Mouse (Mus musculus): Measurements from ENCODE around the gene Vmn1r86. TPM values are rescaled to one million over a fixed set of nuclear protein-coding genes. Genes with fewer than 3 reads are reported as not detected.

The Vmn1r86 gene
- polyA plus RNA-seq, 1 experiment from 2014 or later, result not detected

- ATAC-seq (ENCODE audit: low FRiP score), result no peak
- Histone ChIP-seq H3K27me3 (no peaks in the 10 kb centered on the region), H3K36me3 (no peaks in the 10 kb centered on the region), H3K9ac (peak overlapping the region; percentile 63), H3K9me3 (replicated peaks) (no peaks in the 10 kb centered on the region), H3K27ac (peak overlapping the region; percentile 94), H3K4me3 (peak overlapping the region; percentile 55), H3K4me2 (replicated peaks) (peak overlapping the region; percentile 47), H3K4me1 (peaks cover 6% of the 10 kb centered on the region; the same call in 1 of the 2 replicates)
- WGBS, result 2% methylated on average over 15 of the region's 15 CpGs
Observed at GRCm38 (mm10) chr7:13053961-13054286, 65.8 kb downstream of the Vmn1r86 start.

- H3K27ac ChIP-seq, result 0 out of 2 replicates have a peak overlapping the region, but pooled peaks have one; percentile 94
- H3K4me3 ChIP-seq, result peak overlapping the region; percentile 55; the same call in 1 of the 2 replicates
- H3K36me3 ChIP-seq, result no peaks in the 10 kb centered on the region
- H3K9me3 ChIP-seq (replicated peaks), result no peaks in the 10 kb centered on the region
- H3K4me2 ChIP-seq (replicated peaks), result peak overlapping the region; percentile 47
- H3K4me1 ChIP-seq, result peaks cover 6% of the 10 kb centered on the region; the same call in 1 of the 2 replicates
- peak overlapping the region; percentile 63; the same call in 1 of the 2 replicates for H3K9ac ChIP-seq
- no peaks in the 10 kb centered on the region for H3K27me3 ChIP-seq
- ATAC-seq (ENCODE audit: low FRiP score), result no peak
- WGBS, result 89% methylated on average over 2 of the region's 2 CpGs
Observed at GRCm38 (mm10) chr7:13053501-13053900, 66.2 kb downstream of the Vmn1r86 start.

- Histone ChIP-seq H3K27me3 (no peaks in the 10 kb centered on the region), H3K9ac (no peak overlapping the region), H3K9me3 (replicated peaks) (no peaks in the 10 kb centered on the region), H3K4me3 (no peak overlapping the region), H3K4me2 (replicated peaks) (no peak overlapping the region), H3K27ac (no peak overlapping the region), H3K4me1 (peaks cover 6% of the 10 kb centered on the region; the same call in 1 of the 2 replicates), H3K36me3 (no peaks in the 10 kb centered on the region)
- WGBS, result 87% methylated on average over 13 of the region's 13 CpGs
- no peak for ATAC-seq (ENCODE audit: low FRiP score)
Observed at GRCm38 (mm10) chr7:13053001-13053400, 66.7 kb downstream of the Vmn1r86 start.

Other genes starting within 250 kb of the Vmn1r86 start
- 6.2 and 6.4 TPM in 2 replicates for gene Zfp128, start 238.7 kb downstream of the Vmn1r86 start, polyA plus RNA-seq (2016; fragmentation: Nextera tagmentation; extraction: Ambion mirVana)
- gene Zscan22, start 222.1 kb downstream of the Vmn1r86 start, polyA plus RNA-seq (2016; fragmentation: Nextera tagmentation; extraction: Ambion mirVana), result 13.0 and 14.5 TPM in 2 replicates
- 497 and 613 TPM in 2 replicates for gene Rps5, start 197.6 kb downstream of the Vmn1r86 start, polyA plus RNA-seq (2016; fragmentation: Nextera tagmentation; extraction: Ambion mirVana)
- 0.63 and 0.72 TPM in 2 replicates for gene Rnf225, start 192.5 kb downstream of the Vmn1r86 start, polyA plus RNA-seq (2016; fragmentation: Nextera tagmentation; extraction: Ambion mirVana)
- 14.5 and 15.2 TPM in 2 replicates for gene Zfp324, start 154.1 kb downstream of the Vmn1r86 start, polyA plus RNA-seq (2016; fragmentation: Nextera tagmentation; extraction: Ambion mirVana)
- 14.8 and 16.2 TPM in 2 replicates for gene Zfp446, start 142.1 kb downstream of the Vmn1r86 start, polyA plus RNA-seq (2016; fragmentation: Nextera tagmentation; extraction: Ambion mirVana)
- gene Slc27a5, start 121.7 kb downstream of the Vmn1r86 start, polyA plus RNA-seq (2016; fragmentation: Nextera tagmentation; extraction: Ambion mirVana), result 0.26 TPM in 2 replicates
- 356 and 380 TPM in 2 replicates for gene Trim28, start 120.8 kb downstream of the Vmn1r86 start, polyA plus RNA-seq (2016; fragmentation: Nextera tagmentation; extraction: Ambion mirVana)
- 32.6 and 35.0 TPM in 2 replicates for gene Zbtb45, start 109.9 kb downstream of the Vmn1r86 start, polyA plus RNA-seq (2016; fragmentation: Nextera tagmentation; extraction: Ambion mirVana)
- gene Chmp2a, start 85.1 kb downstream of the Vmn1r86 start, polyA plus RNA-seq (2016; fragmentation: Nextera tagmentation; extraction: Ambion mirVana), result 148 and 152 TPM in 2 replicates
- gene Ube2m, start 81.6 kb downstream of the Vmn1r86 start, polyA plus RNA-seq (2016; fragmentation: Nextera tagmentation; extraction: Ambion mirVana), result 173 and 180 TPM in 2 replicates
- 4.9 and 5.7 TPM in 2 replicates for gene Mzf1, start 65.2 kb downstream of the Vmn1r86 start, polyA plus RNA-seq (2016; fragmentation: Nextera tagmentation; extraction: Ambion mirVana)
- gene Vmn1r85, start 24.7 kb downstream of the Vmn1r86 start, polyA plus RNA-seq (2016; fragmentation: Nextera tagmentation; extraction: Ambion mirVana), result not detected in 2 replicates
- gene Vmn1r87, start 20.2 kb upstream of the Vmn1r86 start, polyA plus RNA-seq (2016; fragmentation: Nextera tagmentation; extraction: Ambion mirVana), result not detected in 2 replicates
- not detected in 2 replicates for gene Vmn1r88, start 39.7 kb upstream of the Vmn1r86 start, polyA plus RNA-seq (2016; fragmentation: Nextera tagmentation; extraction: Ambion mirVana)
- gene Vmn1r89, start 93.1 kb upstream of the Vmn1r86 start, polyA plus RNA-seq (2016; fragmentation: Nextera tagmentation; extraction: Ambion mirVana), result not detected in 2 replicates
- gene Lig1, start 157.4 kb upstream of the Vmn1r86 start, polyA plus RNA-seq (2016; fragmentation: Nextera tagmentation; extraction: Ambion mirVana), result 74.2 and 78.5 TPM in 2 replicates
- gene Zswim9, start 158.8 kb upstream of the Vmn1r86 start, polyA plus RNA-seq (2016; fragmentation: Nextera tagmentation; extraction: Ambion mirVana), result 17.3 and 19.0 TPM in 2 replicates
- gene Pla2g4c, start 204.7 kb upstream of the Vmn1r86 start, polyA plus RNA-seq (2016; fragmentation: Nextera tagmentation; extraction: Ambion mirVana), result 0.73 and 0.93 TPM in 2 replicates

Measured in hindbrain, embryonic 12.5 days (tissue).